Mouse (Mus musculus) ES-Bruce4 (cell line): ENCODE results near the gene Pnmal1.

Experiments used
- CTCF ChIP-seq: IDR thresholded peaks from one replicate; pipeline ENCODE4 v1.8.1; 2011; ENCODE audit warnings: low read depth, low read length
- EP300 ChIP-seq: IDR thresholded peaks from 2 replicates; pipeline ENCODE4 v1.6.1; 2011; ENCODE audit warnings: low read depth, low read length; ENCODE audit not compliant: insufficient read depth
- POLR2A ChIP-seq: IDR thresholded peaks from one replicate; pipeline ENCODE4 v1.8.1; 2011; ENCODE audit warnings: low read length; ENCODE audit not compliant: insufficient read depth

DNA sequence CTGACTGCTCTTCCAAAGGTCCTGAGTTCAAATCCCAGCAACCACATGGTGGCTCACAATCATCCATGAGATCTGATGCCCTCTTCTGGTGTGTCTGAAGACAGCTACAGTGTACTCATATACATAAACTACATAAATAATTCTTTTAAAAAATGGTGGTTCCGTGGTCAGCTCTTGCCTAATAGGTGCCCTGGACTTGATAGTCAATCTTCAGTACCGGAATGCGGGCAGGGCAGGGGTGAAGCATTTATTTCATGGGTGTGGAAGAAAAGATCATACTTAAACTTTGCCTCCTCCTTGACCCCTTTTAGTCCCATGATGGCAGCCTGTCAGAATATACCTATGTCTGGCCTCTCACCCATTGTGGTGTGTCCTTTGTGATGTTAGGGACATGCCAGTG lies 47.6 kb upstream of the Pnmal1 start:
- TF ChIP-seq CTCF (no peak), POLR2A (no peak), EP300 (no peak)
